Mouse (Mus musculus) cortical plate, adult 2 months (tissue): ENCODE data around the gene Rora. TPM values are rescaled to one million over a fixed set of nuclear protein-coding genes. Genes with fewer than 3 reads are reported as not detected.
A peak's percentile ranks its signal among the peaks of the same experiment; 100 is the strongest.

Experiments
- H3K27ac ChIP-seq: fragments of 200-500 bp; 2 replicates; pipeline ENCODE4 v1.5.1; 2012; ENCODE audit warnings: low read length, control low read depth, inconsistent platforms; ENCODE audit not compliant: insufficient read depth
- H3K4me1 ChIP-seq: fragments of 200-500 bp; 2 replicates; pipeline ENCODE4 v1.6.1; 2011; ENCODE audit warnings: low read length; ENCODE audit not compliant: control insufficient read depth, insufficient read depth
- H3K4me3 ChIP-seq: fragments of 200-500 bp; 2 replicates; pipeline ENCODE4 v1.5.1; 2011; ENCODE audit warnings: mild to moderate bottlenecking, low read length, control low read depth; ENCODE audit not compliant: insufficient read depth
- CTCF ChIP-seq: fragments of 200-500 bp; IDR thresholded peaks from 2 replicates; pipeline ENCODE4 v1.5.1; 2011; ENCODE audit warnings: mild to moderate bottlenecking, control low read depth, low read length; ENCODE audit not compliant: insufficient read depth; ENCODE audit errors: extremely low read depth
- POLR2A ChIP-seq: fragments of 200-500 bp; IDR thresholded peaks from 2 replicates; pipeline ENCODE4 v1.6.1; 2011; ENCODE audit warnings: mild to moderate bottlenecking, low read length, control low read depth; ENCODE audit not compliant: insufficient read depth; ENCODE audit errors: extremely low read depth
- polyA plus RNA-seq: library from polyadenylated mRNA; depleted of rRNA; stranded (reverse); fragments of >200 nt; gene quantifications from 2 replicates; pipeline ENCODE4 v1.2.3, GENCODE M21; 2012

The Rora gene
- polyA plus RNA-seq, 1 experiment, result 23.6 TPM

- peaks cover 2% of the 10 kb centered on the region for H3K4me1 ChIP-seq
- H3K27ac ChIP-seq, result no peak overlapping the region
- TF ChIP-seq POLR2A (no peak), CTCF (no peak)
- no peak overlapping the region for H3K4me3 ChIP-seq
Measured at GRCm38 (mm10) chr9:69340421-69340820, 686.8 kb downstream of the Rora start.

GRCm38 (mm10) chr9:69343881-69344280 lies 690.3 kb downstream of the Rora start:
- no peak for TF ChIP-seq POLR2A
- TF ChIP-seq CTCF, result no peak
- Histone ChIP-seq H3K4me3 (no peak overlapping the region), H3K4me1 (peaks cover 2% of the 10 kb centered on the region), H3K27ac (no peak overlapping the region)

- Histone ChIP-seq H3K4me1 (no peaks in the 10 kb centered on the region), H3K27ac (no peak overlapping the region), H3K4me3 (no peak overlapping the region)
- no peak for TF ChIP-seq POLR2A
- TF ChIP-seq CTCF, result no peak
Measured at GRCm38 (mm10) chr9:69345550-69345949, 692.0 kb downstream of the Rora start.

- Histone ChIP-seq H3K4me1 (no peaks in the 10 kb centered on the region), H3K4me3 (no peak overlapping the region), H3K27ac (no peak overlapping the region)
Measured at GRCm38 (mm10) chr9:69347796-69348195, 694.2 kb downstream of the Rora start.

GRCm38 (mm10) chr9:69349537-69349936 lies 696.0 kb downstream of the Rora start:
- H3K4me3 ChIP-seq, result no peak overlapping the region
- H3K4me1 ChIP-seq, result no peaks in the 10 kb centered on the region
- no peak for TF ChIP-seq CTCF
- TF ChIP-seq POLR2A, result no peak
- no peak overlapping the region for H3K27ac ChIP-seq

More at GRCm38 (mm10) chr9:69347796-69348195, 694.2 kb downstream of the Rora start:
- TF ChIP-seq CTCF, result no peak
- no peak for TF ChIP-seq POLR2A

GRCm38 (mm10) chr9:69354228-69354627 lies 700.6 kb downstream of the Rora start:
- TF ChIP-seq POLR2A (no peak), CTCF (no peak)
- Histone ChIP-seq H3K4me1 (no peaks in the 10 kb centered on the region), H3K27ac (no peak overlapping the region), H3K4me3 (no peak overlapping the region)

GRCm38 (mm10) chr9:69357834-69358233 lies 704.2 kb downstream of the Rora start:
- Histone ChIP-seq H3K4me1 (no peaks in the 10 kb centered on the region), H3K27ac (no peak overlapping the region), H3K4me3 (no peak overlapping the region)
- TF ChIP-seq POLR2A (no peak), CTCF (peak; percentile 84)

- H3K4me3 ChIP-seq, result no peak overlapping the region
- no peak overlapping the region for H3K27ac ChIP-seq
- TF ChIP-seq CTCF (no peak), POLR2A (no peak)
- H3K4me1 ChIP-seq, result no peaks in the 10 kb centered on the region
Measured at GRCm38 (mm10) chr9:69358797-69359196, 705.2 kb downstream of the Rora start.

- TF ChIP-seq CTCF (no peak), POLR2A (no peak)
- no peak overlapping the region for H3K4me3 ChIP-seq
- H3K4me1 ChIP-seq, result no peaks in the 10 kb centered on the region
- no peak overlapping the region for H3K27ac ChIP-seq
Measured at GRCm38 (mm10) chr9:69361951-69362445, 708.4 kb downstream of the Rora start.

- Histone ChIP-seq H3K4me3 (no peak overlapping the region), H3K4me1 (no peaks in the 10 kb centered on the region), H3K27ac (no peak overlapping the region)
- no peak for TF ChIP-seq CTCF
- no peak for TF ChIP-seq POLR2A
Measured at GRCm38 (mm10) chr9:69362766-69363165, 709.2 kb downstream of the Rora start.

GRCm38 (mm10) chr9:69364117-69364516 lies 710.5 kb downstream of the Rora start:
- H3K27ac ChIP-seq, result no peak overlapping the region
- TF ChIP-seq CTCF, result no peak
- H3K4me1 ChIP-seq, result no peaks in the 10 kb centered on the region
- H3K4me3 ChIP-seq, result no peak overlapping the region
